Mouse (Mus musculus): ENCODE results near the gene Aplnr.

GRCm38 (mm10) chr2:85106941-85107340, 29.1 kb upstream of the Aplnr start:
- no peak for TF ChIP-seq POLR2A (IDR thresholded peaks at IDR 0.05; ENCODE audit: insufficient read depth, low read length)
- no peak for TF ChIP-seq CTCF (IDR thresholded peaks at IDR 0.05; ENCODE audit: low read depth, low read length)
- no peak for TF ChIP-seq EP300 (IDR thresholded peaks at IDR 0.05; ENCODE audit: insufficient read depth, low read depth, low read length)
